Mouse (Mus musculus) liver, embryonic 16.5 days (tissue): Measurements from ENCODE around the gene Gltp. TPM values are rescaled to one million over a fixed set of nuclear protein-coding genes. Genes with fewer than 3 reads are reported as not detected.

Source experiments
- ATAC-seq: fragments of 200-750 bp; cut with Nextera tagmentation; 2 replicates; pipeline ENCODE4 v1.8.0; 2017; ENCODE audit warnings: low read depth, mild to moderate bottlenecking, moderate number of reproducible peaks, moderate library complexity
- H3K27ac ChIP-seq: fragments of 300-500 bp; sonication (generic); 2 replicates; pipeline ENCODE4 v1.5.1; 2014; ENCODE audit warnings: mild to moderate bottlenecking, low read length
- H3K27me3 ChIP-seq: fragments of 300-500 bp; sonication (generic); 2 replicates; pipeline ENCODE4 v1.6.1; 2014; ENCODE audit warnings: low read depth, low read length, mixed read lengths; ENCODE audit not compliant: control insufficient read depth, insufficient read depth
- H3K36me3 ChIP-seq: fragments of 300-500 bp; sonication (generic); 2 replicates; pipeline ENCODE4 v1.6.1; 2014; ENCODE audit warnings: mild to moderate bottlenecking; ENCODE audit not compliant: control insufficient read depth, insufficient read depth
- H3K4me1 ChIP-seq: fragments of 300-500 bp; sonication (generic); 2 replicates; pipeline ENCODE4 v1.6.1; 2014; ENCODE audit warnings: low read depth, low read length, mixed read lengths; ENCODE audit not compliant: control insufficient read depth
- H3K4me2 ChIP-seq: fragments of 300-500 bp; sonication (generic); 2 replicates; pipeline ENCODE4 v1.6.1; 2014; ENCODE audit warnings: low read depth, low read length, mixed read lengths
- H3K4me3 ChIP-seq: fragments of 300-500 bp; sonication (generic); 2 replicates; pipeline ENCODE4 v1.5.1; 2014; ENCODE audit warnings: low read depth, mild to moderate bottlenecking, low read length
- H3K9ac ChIP-seq: fragments of 300-500 bp; sonication (generic); 2 replicates; pipeline ENCODE4 v1.6.1; 2014; ENCODE audit warnings: low read depth, low read length
- H3K9me3 ChIP-seq: fragments of 300-500 bp; sonication (generic); replicated peaks from 2 replicates; pipeline ENCODE4 v1.6.1; 2016; ENCODE audit warnings: low read length; ENCODE audit not compliant: control insufficient read depth
- WGBS: fragments of 180-500 bp; shearing (Covaris S2); extraction: QIAGEN DNeasy Blood & Tissue Kit; methylation state at CpG from one replicate; pipeline ENCODE4 v1.1.7; 2014; ENCODE audit not compliant: insufficient replicate concordance; 5-methylcytosine and 5-hydroxymethylcytosine counted together
- polyA plus RNA-seq: library from polyadenylated mRNA; unstranded; fragments of >200 nt; fragmentation: Nextera tagmentation; extraction: Ambion mirVana; gene quantifications from 2 replicates; pipeline ENCODE4 v1.2.1, GENCODE M21; 2015

The Gltp gene
- polyA plus RNA-seq, 1 experiment from 2014 or later: 30.3 TPM

DNA sequence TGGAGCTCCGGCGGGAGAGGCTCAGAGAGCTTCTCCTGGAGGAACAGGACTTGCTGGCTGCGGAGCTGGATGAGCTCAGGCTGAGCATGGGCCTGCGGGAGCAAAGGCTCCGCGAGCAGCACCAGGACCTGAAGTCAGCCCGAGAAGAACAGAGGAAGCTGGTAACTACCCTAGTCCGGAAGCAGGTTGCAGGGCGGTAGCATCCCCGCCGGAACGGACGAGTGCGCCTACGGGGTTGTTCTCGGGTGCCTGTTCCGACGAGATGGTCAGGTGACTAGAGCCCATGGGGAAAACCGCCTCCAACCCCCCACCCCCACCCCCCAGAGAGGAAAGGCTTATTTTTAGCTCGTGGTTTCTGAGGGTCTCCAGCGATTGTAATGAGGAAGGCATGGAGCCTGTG lies 18.6 kb upstream of the Gltp start:
- Histone ChIP-seq H3K4me3 (no peak overlapping the region), H3K9ac (no peak overlapping the region), H3K9me3 (no peaks in the 10 kb centered on the region), H3K27ac (no peak overlapping the region), H3K36me3 (peaks cover 10% of the 10 kb centered on the region), H3K27me3 (no peaks in the 10 kb centered on the region), H3K4me2 (no peak overlapping the region), H3K4me1 (peaks cover 8% of the 10 kb centered on the region)
- 52% methylated on average over 21 of the region's 21 CpGs for WGBS
- no peak for ATAC-seq

DNA sequence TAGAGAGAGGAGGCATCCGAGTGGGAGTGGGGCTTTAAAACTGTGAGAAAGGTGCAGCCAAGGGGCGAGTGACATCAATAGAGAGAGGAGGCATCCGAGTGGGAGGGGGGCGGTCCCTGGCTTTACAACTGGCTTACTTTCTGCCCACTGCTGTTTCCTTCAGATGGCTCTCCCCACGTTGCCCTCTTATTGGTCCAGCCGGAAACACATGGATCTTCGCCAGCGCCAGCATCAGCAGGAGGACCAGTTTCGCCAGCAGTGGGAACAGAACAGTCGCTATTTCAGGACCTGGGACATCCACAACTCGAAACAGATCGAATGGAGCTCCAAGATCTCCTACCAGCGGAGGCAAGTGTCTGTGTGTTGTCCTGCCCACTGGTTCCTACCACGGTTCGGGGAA lies 17.7 kb upstream of the Gltp start:
- 54% methylated on average over 15 of the region's 15 CpGs for WGBS

DNA sequence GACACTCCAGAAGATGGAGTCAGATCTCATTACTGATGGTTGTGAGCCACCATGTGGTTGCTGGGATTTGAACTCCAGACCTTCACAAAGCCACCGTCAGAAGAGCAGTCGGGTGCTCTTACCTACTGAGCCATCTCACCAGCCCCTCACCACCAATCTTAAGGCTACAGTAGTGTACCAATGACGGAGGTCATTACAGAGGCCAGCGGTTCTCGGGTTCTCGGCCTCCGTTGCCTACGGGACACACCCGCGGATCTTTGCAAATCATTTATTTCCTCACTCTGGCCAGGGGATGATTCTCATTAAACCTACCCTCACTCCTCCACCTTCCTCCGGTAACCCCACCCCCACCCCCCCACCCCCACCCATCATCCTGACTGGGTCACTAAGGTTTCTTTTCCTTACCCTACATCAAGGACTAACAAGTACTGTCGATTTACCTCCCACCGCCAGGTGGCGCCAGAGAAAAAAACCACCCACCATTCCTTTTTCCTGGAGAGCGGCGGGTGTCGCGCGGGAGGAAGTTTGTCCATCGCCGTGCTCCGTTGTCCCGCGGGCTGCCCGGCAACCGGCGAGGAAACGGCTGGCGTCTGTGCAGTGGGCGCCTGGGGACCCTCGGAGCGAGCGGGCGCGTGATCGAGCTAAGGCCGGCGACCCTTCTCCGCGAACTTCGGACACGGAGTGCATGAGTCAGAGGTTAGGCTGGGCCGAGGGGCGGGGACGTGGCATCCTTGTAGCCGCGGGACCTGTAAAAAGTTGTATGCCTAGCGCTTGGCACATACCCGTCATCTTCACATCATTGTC lies 16.7 kb upstream of the Gltp start, which contains the start of gene Tchp:
Gene Tchp, plus strand, starts transcription at position 496 of the 804 bp plus-strand sequence.
- Histone ChIP-seq H3K4me2 (peak within 1 kb of the TSS; percentile 87), H3K4me3 (peak within 1 kb of the TSS; percentile 95), H3K36me3 (peaks cover 7% of the 10 kb centered on the region; the same call in 1 of the 2 replicates), H3K9me3 (no peaks in the 10 kb centered on the region), H3K27ac (no peak within 1 kb of the TSS), H3K4me1 (peaks cover 17% of the 10 kb centered on the region), H3K27me3 (no peaks in the 10 kb centered on the region), H3K9ac (peak within 1 kb of the TSS; percentile 85)
- WGBS: 5% methylated on average over 49 of the region's 49 CpGs
- ATAC-seq: peak; percentile 66

More for the DNA sequence above, 17.7 kb upstream of the Gltp start:
- peak overlapping the region; percentile 95 for H3K4me3 ChIP-seq
- peaks cover 8% of the 10 kb centered on the region for H3K4me1 ChIP-seq
- no peak overlapping the region for H3K27ac ChIP-seq
- no peak for ATAC-seq
- no peaks in the 10 kb centered on the region for H3K9me3 ChIP-seq
- H3K9ac ChIP-seq: peak overlapping the region; percentile 85; the same call in 1 of the 2 replicates
- peaks cover 9% of the 10 kb centered on the region for H3K36me3 ChIP-seq
- H3K27me3 ChIP-seq: no peaks in the 10 kb centered on the region
- H3K4me2 ChIP-seq: peak overlapping the region; percentile 87

DNA sequence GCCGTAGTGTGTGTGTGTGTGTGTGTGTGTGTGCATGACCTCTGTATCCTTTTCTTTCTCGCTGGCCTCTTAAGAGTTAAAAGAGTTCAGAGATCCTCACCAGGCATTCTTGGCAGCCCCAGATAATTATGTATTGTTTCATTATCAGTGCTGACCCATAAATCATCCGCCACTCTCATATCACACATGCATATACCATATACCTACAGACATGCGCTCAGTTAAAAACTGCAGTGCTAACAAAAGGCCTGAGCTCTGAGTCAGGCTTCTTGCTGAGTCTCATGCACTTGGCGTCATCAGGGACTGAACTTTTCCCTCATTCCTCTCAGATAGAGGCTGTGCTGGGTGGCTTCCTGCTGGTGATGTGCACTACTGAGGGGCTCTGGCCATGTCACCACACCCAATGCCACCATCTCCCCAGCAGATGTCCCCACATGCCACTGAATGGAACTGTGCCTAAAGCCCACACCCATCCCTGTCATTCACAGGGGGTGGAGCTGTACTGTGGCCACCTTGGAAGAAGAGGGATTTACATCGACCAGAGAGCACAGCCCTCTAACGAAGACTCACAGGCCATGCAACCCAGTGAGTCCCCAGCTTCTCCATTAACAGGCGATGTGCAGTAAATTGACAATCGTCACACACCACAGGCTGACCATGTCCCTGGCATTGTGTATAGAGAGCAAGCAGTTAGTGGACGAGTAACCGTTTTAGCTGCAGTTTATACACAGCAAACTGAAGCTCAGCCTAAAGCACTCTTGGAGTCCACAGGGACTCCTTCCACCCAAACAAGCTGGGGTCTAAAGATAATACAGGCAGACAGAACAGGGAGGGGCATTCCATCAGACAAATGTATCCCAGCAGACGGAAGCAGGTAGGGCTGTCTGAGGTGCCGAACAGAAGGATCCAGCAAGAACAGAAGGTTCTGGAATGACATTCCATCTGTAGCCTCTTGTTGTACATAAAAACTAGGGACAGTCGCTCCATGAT lies 11.9 kb upstream of the Gltp start:
- Histone ChIP-seq H3K9me3 (no peaks in the 10 kb centered on the region), H3K4me2 (no peak overlapping the region), H3K36me3 (no peaks in the 10 kb centered on the region), H3K27me3 (no peaks in the 10 kb centered on the region), H3K4me3 (no peak overlapping the region), H3K9ac (no peak overlapping the region), H3K4me1 (peaks cover 12% of the 10 kb centered on the region), H3K27ac (no peak overlapping the region)
- WGBS: 31% methylated on average over 14 of the region's 14 CpGs
- ATAC-seq: peak; percentile 65

DNA sequence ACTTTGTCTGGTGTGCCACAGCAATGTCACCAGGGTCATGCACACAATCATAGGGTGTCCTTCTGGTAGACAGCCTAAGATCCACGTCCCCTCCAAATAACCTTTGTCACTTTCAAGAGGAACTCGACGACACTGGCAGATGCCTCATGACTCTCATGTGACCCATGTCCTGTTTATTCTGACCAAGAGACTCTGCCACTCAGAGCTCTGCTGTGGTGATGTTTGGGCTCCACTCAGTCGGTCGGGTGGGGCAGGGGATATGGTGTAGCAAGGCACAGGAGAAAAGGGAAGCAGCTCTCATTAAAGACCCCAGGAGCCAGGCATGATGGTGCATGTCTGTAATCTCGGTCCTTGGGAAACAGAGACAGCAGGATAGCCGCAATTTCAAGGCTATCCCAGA lies 8.2 kb upstream of the Gltp start:
- Histone ChIP-seq H3K27me3 (no peaks in the 10 kb centered on the region), H3K9ac (no peak overlapping the region), H3K27ac (no peak overlapping the region), H3K36me3 (no peaks in the 10 kb centered on the region), H3K4me2 (no peak overlapping the region), H3K4me1 (peaks cover 12% of the 10 kb centered on the region), H3K9me3 (no peaks in the 10 kb centered on the region), H3K4me3 (no peak overlapping the region)
- ATAC-seq: peak; percentile 22; the same call in 1 of the 2 replicates
- 15% methylated on average over 7 of the region's 7 CpGs for WGBS

DNA sequence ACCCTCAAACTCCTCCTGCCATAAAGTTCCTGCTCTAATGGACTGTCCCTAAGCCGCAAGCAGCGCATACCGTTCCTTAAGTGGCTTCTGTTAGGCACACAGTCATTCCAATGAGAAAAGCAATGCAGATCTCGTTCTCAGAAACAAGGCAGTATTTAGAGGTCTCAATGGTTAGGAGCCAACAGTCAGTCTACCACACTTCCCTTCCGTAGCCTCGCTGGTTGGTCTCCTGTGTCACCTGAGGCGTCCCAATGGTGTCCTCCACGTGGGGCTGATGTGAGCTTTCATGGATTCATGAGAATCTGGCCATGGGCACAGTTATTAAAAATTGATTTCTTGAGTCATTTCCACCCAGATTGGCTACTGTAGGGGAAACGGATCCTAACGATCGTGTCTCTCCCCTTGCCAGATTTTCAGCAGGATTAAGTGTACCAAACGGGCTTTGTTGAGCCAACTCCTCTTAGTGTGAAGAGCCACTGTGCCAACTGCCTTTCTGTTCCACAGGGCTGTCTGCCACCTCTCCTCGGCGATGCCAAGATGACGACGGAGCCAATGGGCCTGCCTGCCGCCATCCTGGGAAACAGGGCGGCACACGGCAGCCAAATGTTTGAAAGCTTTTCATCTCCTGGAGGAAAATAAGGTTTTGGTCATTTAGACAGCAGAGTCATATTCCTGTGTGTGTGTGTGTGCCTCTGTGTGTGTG lies 7.4 kb upstream of the Gltp start:
- 78% methylated on average over 19 of the region's 19 CpGs for WGBS
- ATAC-seq: no peak
- no peaks in the 10 kb centered on the region for H3K27me3 ChIP-seq

DNA sequence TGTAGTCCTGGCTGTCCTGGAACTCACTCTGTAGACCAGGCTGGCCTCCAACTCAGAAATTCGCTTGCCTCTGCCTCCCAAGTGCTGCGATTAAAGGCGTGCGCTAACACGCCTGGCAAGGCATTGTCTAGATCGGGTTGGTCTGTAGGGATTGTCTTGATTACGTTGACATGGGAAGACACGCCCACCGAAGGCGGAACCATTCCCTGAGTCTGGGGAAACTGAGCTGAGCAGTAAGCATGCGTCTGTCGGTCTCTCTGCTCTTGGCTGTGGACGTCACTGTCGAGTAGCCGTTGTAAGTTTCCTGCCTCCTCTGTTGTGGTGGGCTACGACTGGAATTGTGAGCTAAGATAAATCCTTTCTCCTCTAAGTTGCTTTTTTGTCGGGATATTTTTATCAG lies 6.2 kb upstream of the Gltp start:
- H3K9ac ChIP-seq: no peak overlapping the region
- WGBS: 66% methylated on average over 17 of the region's 17 CpGs
- H3K4me3 ChIP-seq: no peak overlapping the region
- no peaks in the 10 kb centered on the region for H3K27me3 ChIP-seq
- H3K36me3 ChIP-seq: no peaks in the 10 kb centered on the region
- no peak for ATAC-seq
- no peak overlapping the region for H3K4me2 ChIP-seq
- no peaks in the 10 kb centered on the region for H3K4me1 ChIP-seq
- H3K9me3 ChIP-seq: no peaks in the 10 kb centered on the region
- H3K27ac ChIP-seq: no peak overlapping the region

More for the DNA sequence above, 7.4 kb upstream of the Gltp start:
- H3K27ac ChIP-seq: no peak overlapping the region
- H3K4me2 ChIP-seq: no peak overlapping the region
- no peaks in the 10 kb centered on the region for H3K36me3 ChIP-seq
- H3K4me1 ChIP-seq: peaks cover 10% of the 10 kb centered on the region
- H3K9me3 ChIP-seq: no peaks in the 10 kb centered on the region
- no peak overlapping the region for H3K4me3 ChIP-seq
- no peak overlapping the region for H3K9ac ChIP-seq

DNA sequence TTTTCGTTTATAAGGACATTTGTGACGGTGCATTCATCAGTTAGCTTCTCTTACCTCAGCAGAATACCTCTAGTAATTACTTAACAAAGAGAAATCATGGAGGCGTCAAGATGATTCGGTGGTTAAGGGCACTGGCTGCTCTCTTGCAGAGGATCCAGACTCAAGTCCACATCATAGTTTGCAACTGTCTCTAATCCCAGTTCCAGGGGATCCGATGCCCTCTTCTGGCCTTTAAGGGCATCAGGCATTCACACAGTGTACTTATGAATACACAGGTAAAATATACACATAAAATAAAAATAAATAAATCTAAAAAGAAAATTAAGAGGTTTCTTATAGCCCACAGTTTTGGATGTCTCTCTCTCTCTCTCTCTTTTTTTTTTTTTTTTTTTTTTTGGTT lies 5.0 kb upstream of the Gltp start:
- Histone ChIP-seq H3K4me2 (no peak overlapping the region), H3K9me3 (no peaks in the 10 kb centered on the region), H3K4me1 (peaks cover 5% of the 10 kb centered on the region), H3K9ac (no peak overlapping the region), H3K4me3 (no peak overlapping the region), H3K27ac (no peak overlapping the region), H3K27me3 (no peaks in the 10 kb centered on the region), H3K36me3 (no peaks in the 10 kb centered on the region)
- WGBS: 53% methylated on average over 5 of the region's 5 CpGs
- no peak for ATAC-seq
